Mouse (Mus musculus): ENCODE data around the gene Cyp2w1.
"Not testable (repeated sequence)": the region's sequence is repeated elsewhere in the genome, so short reads cannot be mapped to it uniquely, and the experiment has no call there.

Gene Cyp2w1

DNA sequence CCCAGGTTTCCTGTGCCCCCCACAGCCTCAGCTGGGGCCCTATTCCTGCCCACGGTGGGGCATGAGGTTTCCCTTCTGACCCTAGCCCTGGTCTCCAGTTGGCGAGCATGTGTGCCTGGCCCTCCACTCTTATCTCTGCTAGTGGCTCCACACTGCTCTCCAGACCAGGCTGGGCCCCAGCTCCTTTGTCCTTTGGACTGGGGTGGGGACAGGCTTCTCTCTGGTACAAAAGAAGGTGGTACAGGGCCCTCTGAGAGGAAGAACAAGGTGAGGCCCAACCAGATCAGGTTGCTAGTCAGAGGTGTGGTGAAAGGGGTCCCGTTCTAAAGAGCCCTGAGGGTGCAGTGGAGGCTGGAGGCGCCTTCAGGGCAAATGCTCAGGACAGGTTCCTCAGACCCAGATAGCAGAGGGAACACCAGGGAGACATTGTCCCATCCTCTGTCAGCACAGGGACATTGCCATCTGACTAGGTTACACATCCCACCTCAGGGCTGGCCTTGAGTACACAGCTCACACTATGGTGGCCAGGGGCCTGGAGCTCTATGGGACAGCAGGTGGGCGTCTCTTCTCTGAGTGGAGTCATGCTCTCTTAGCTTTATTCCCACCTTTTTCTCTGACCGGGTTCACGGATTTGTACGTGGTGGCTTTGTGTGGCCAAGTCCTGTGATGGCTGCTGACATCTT, 19.7 kb upstream of the Cyp2w1 start:
- no peak for DNase-seq (ENCODE audit: low spot score in 2 of 2)

DNA sequence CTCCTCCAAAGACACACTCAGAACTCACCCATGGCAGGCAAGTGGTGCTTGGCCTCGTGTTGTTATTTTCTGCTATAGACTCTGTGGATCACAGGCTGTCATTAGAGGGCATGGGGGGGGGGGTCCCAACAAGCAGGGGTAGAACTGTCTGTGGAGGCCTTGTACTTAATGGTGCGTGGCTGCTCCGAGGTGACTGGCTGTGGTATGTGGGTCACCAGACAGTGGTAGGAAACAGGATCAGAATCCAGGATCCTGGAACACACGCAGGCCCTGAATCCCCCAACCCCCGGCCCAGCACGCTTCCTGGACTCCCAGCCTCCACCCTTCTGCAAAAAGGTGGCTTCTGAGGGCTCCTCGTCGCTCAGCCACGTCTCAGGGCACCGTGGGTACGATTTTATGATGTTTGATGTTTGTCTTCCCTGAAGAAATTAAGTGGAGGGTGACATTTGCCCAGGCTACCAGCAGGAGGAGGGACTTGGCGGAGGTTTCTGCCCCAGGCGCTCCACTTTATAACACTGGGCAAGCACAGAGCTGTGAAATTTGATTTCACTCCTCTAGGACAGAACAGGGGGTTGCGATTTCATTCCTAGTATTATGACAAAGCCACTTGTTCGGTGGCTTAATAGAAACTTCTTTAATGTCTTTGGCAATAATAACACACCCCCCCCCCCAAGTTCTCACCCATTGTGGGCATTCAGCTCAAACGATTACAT, 19.0 kb upstream of the Cyp2w1 start:
- DNase-seq (ENCODE audit: low spot score in 2 of 2): no peak

DNA sequence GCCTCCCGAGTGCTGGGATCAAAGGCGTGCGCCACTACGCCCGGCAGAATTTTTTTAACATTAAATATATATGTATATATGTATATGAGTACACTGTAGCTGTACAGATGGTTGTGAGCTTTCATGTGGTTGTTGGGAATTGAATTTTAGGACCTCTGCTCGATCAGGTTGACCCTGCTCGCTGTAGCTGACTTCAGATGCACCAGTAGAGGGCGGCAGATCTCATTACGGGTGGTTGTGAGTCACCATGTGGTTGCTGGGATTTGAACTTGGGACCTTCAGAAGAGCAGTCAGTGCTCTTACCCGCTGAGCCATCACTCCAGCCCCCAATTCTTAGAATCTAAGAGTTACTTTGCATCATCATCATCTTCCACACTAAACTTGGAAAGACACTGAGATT, 18.0 kb upstream of the Cyp2w1 start:
- DNase-seq (ENCODE audit: low spot score in 2 of 2): not testable (repeated sequence)

DNA sequence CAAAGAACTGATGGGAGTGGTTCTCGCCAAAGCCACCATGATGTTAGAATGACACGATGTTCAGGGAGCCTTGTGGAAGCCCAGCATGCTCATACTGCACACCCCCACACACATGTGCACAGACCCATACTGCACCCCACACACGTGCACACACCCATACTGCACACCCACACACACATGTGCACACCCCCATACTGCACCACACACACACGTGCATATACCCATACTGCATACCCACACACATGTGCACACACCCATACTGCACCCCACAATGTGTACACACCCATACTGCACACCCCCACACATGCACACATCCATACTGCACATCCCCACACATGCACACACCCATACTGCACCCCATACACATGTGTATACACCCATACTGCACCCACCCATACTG, 16.8 kb upstream of the Cyp2w1 start:
- no peak for DNase-seq (ENCODE audit: low spot score in 2 of 2)

DNA sequence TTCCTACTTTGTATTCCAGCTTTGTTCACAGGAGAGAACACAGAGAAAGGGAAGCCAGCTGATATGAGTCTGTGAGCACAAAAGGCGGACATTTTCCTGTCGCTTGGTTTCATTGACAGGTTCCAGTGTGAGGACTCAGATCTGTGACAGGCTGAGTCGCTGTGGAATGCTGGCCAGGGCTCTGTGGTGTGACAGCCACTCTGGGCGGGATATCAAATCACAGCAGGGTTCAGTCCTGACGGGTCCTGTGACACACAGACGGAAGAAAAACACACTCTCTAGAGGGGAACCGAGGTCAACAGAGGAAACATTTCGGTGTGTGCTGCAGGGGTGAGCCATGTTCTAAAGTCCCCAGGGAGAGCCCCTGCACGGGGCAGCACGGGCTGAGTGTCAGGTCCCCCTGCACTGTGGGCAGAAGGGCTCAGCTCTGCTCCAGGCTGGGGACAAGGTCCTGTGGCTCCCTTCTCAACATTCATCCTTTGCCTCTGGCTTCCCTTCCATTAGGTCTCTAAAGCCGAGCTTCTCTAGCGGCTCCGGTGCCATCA, 14.5 kb upstream of the Cyp2w1 start:
- no peak for DNase-seq (ENCODE audit: low spot score in 2 of 2)

DNA sequence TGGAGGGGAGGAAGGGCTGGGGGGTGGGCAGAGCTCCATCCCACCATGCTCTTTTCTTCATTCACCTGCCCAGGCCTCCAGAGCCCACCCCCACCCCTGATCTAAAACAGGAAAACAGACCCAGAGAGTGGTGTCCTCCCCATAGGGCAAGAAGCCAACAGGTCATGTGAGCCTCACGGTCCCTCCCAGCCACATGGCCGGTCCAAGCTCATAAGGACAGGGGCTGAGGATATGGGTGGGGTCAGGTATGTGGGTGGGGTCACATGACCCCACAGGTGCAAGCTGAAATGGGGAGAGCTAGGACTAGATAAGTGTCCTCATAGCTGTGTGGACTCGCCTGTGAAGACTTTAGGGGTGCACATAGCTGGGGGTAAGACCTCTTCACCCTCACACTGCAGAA, 14.0 kb upstream of the Cyp2w1 start:
- DNase-seq (ENCODE audit: low spot score in 2 of 2): no peak

DNA sequence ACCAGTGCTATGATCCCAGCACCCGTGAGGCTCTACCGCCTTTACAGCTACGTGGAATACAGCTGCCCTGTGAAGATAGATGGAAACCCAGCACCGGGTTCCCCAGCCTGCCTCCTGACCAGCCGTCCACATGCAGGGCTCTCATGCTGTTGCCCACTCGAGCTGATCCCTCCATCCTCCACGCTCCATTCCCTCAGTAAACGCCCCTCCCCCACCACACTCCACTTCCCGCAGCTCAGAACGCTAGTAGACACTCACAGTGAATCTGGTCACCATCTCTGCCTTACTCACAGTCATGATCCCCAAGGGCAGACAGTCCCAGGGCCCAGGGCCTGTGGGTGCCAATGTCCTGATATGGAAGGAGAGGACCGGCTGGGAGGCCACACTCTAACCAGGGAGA, 13.5 kb upstream of the Cyp2w1 start:
- DNase-seq (ENCODE audit: low spot score in 2 of 2): no peak

DNA sequence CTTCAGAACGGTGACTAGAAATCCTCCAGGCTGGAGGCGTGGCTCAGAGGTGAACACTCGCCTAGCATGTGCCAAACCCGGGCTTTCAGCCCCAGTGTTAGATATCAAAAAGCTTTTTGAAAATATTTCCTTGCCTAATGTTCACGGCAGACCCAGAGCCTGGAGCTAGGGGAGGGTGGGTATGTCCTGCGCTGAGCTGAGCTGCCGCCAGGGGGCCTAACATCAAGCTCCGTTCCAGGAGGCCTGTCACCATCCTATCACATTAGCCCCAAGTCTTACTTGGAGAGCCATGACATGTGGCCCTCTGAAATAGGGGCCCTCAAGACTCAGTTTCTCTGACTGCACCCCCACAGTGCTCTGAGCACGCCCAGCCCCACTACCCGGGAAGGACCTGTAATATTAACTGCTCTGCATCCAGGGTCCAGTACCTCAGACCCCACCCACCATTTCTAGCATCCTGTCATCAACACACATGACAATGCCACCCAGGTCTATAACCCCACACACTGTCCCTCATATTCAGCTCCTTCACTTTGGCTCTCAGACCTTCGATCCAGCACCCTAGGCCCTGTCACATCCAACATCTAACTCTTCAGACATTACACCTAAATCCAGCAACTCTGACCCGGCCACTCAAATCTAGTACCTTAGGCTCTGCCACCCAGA, 8.3 kb upstream of the Cyp2w1 start:
- DNase-seq (ENCODE audit: low spot score in 2 of 2): peak in 1 of 2 experiments; percentile 54

DNA sequence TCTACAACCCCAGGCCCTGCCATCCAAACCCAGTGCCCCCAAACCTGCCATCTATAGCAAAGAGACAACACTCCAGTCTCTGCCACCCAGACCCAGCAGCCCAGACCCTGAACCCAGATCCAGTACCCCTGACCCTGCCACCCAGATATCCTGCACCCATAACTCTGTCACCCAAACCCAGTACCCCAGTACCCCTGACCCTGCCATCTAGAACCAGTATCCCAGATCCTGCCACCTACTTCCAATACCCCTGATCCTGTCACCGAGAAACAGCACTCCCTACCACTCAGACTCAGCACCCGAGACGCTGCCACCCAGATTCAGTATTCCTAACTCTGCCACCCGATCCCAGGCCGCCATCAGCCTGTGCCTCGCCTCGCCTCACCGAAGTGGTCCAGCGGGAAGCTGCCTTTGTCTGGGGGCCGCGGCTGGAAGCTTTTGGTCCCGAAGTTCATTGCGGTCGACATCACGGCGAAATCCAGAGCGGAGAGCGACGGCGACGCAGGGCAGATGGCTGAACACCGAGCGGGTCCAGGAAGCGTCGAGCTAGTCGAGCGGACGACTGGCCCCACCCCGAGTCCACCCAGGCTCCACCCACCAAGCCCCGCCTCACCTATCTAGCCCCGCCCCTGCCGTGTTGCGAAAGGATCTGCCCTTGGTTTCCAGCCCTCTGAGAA, 7.6 kb upstream of the Cyp2w1 start:
- peak; percentile 95 to 98 for DNase-seq (ENCODE audit: low spot score in 2 of 2)

DNA sequence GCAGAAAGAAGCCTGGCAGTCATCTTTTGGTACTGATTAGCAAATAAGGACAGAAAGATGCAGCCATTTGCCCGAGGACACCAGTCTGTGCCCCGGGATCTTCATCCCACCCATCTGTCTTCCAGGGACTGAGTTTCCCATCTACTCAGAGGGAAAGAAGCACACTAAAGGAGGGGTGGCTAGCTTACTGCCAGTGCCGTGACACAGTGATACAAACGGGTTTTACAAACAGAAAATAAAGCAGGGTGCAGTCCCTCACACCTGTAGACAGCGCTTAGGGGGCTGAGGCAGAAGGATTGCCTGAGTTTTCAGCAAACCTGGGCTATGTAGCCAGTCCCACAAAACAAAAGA, 7.1 kb upstream of the Cyp2w1 start:
- no peak for DNase-seq (ENCODE audit: low spot score in 2 of 2)

DNA sequence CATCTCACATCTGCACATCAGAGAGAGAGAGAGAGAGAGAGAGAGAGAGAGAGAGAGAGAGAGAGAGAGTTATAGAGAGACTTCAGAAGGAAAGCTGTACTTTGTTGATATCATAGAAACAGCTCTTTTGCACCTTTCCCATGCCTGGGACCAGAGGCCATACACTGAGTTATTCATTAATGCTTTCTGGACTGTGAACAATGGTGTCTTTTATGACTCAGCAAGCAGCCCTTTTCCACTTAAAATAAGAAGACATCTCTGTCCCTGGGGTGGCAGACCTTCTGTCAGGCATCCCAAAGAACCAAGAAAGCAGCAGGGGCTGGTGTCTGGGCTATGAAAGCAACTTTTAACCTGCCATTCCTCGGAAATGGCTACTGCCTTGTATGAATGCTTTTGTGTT, 5.2 kb upstream of the Cyp2w1 start:
- no peak for DNase-seq (ENCODE audit: low spot score in 2 of 2)

DNA sequence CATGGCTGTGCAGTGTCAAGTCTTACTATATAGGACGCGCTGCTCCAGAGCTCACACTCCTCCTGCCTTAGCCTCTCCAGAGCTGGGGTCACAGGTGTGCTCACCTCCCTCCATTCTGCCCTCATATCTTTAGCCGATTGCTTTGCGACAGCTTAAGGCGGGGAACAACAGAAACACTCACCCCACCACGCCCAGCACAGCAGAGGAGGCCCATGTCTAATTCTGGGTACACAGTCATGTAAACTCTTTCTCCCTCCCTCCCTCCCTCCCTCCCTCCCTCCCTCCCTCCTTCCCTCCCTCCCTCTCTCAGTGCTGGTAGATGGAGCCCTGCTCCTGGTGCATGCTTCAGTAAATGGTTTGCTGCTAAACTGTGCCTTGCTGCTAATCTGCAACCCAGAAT, 2.7 kb upstream of the Cyp2w1 start:
- no peak for DNase-seq (ENCODE audit: low spot score in 2 of 2)

DNA sequence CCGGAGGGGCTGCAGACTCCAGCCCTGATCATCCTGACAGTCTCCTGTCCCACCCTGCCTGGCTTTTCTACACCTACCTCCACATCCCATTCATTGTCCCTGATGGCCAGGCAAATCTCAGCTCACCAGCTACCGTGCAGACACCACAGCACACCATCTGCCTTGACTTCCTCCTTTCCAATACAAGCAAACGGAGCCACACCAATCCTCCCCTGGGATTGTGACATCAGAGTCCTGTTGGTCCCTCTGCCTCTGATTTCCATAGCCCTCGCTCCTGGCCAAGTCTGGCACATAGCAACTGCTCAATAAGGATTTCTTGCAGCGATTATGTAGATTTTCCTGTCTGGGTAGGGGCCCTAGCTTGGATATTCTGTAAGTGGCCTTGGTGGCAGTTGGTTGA, 1.3 kb upstream of the Cyp2w1 start, which contains the start of gene Cox19:
Gene Cox19 (minus strand): TSS at position 285 of the 400 bp plus-strand sequence.
- DNase-seq (ENCODE audit: low spot score in 2 of 2): no peak

DNA sequence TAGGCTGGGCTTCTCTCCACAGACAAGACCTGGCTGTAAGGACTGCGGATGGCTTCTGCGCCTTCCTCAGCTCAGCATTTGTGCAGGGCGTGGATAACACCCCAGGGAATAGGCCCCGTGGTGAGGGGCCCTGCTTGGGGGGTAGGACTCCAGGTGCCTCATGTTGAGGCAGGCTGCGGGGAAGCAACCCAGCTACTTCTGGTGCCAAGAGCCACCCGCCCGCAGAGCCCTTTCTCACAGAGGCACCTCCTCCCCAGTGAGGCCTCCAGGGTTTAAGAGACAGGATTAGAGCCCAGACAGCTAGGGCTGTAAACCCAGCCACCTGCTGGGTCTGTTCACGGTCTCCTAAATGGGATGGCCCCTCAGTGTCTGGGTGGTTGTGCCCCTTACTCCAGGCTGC, 789 bp upstream of the Cyp2w1 start:
- DNase-seq (ENCODE audit: low spot score in 2 of 2): no peak

DNA sequence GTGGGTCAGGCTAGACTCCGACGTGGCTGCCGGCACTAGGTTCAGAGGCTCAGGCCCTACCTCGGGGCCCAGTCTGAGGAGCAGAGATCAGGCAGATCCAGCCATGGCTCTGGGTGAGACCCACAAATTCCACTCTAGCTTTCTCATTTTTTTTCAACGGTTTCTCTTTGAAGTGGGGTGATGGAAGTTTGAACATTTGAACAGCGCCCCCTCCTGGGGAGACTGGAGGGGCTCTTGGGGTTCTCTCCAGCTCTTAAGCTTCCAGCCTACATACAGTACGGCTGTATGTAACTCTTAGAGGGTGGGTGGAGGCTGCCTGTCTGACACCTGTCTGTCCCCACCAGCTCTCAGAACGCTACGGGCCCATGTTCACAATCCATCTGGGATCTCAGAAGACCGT, 1.1 kb downstream of the Cyp2w1 start:
- DNase-seq (ENCODE audit: low spot score in 2 of 2): no peak

DNA sequence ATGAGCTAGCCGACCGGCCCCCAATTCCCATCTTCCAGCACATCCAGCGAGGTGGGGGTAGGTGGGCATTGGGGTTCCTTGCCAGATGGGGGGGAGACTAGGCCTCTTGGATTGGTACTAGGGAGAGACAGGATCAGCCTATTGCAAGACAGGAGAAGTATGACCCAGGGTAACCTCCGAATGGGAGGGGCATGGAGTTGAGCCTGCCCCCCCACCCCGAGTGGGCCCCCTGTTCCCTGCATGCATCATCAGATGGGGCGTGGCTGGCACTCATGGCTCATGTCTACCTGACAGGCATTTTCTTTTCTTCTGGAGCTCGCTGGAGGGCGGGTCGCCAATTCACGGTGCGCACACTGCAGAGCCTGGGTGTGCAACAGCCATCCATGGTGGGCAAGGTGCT, 1.5 kb downstream of the Cyp2w1 start:
- DNase-seq (ENCODE audit: low spot score in 2 of 2): no peak

DNA sequence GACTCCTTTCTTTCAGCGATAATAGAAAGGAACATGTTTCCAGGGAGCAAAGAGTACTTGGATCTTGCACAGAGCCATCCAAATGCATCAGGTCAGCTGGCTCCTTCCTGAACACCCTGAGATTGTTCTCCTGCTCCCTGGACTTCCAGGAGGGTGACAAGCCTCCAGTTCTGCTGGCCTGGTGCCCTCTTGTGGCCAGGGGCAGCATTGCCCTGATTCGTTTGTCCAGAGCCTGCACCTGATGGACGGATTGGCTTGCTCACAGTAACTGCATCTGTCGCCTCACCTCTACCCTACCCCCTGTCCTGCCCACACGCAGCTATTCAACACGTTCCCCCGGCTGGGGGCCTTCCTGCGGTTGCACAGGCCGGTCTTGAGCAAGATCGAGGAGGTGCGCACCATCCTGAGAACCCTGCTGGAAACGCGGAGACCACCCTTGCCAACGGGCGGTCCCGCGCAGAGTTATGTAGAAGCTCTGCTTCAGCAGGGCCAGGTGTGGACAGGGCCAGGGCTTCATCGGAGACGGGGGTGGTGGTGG, 2.9 kb downstream of the Cyp2w1 start:
- peak; percentile 46 to 69 for DNase-seq (ENCODE audit: low spot score in 2 of 2)

DNA sequence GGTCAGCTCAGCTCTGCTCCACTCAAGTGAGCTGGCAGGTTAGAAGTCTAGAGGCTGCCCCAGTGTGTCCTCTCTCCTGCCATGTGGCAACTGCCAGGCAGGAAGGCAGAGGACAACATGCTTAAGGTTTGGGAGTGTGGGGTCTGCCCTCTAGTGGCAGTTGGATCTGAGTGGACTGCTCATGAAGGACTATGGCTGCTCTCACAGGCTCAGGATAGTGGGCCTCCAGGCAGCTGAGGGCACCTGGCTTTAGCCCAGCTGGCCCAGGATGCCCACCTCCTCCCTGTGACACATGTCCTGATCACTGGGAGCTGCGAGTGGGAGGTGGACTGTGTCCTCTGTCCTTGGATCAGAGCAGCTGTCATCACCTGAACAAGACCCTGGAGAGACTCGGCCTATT, 6.2 kb downstream of the Cyp2w1 start:
- DNase-seq (ENCODE audit: low spot score in 2 of 2): no peak

DNA sequence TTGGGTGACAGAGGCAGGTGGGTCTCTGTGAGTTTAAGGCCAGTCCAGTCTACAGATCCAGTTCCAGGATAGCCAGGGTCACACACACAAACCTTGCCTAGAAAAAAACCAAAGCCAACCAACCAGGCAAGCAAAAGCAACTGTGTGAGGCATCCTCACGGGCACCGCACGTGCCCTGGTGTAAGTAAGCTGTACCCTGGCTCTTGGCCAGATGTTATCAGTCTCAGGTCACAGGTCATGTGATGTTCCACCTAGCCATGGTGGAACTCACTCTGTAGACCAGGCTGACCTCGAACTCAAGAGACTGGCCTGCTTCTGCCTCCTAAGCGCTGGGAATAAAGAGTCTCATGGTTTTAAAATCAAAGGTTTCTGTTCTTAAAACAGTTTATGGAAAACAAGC, 6.8 kb downstream of the Cyp2w1 start:
- no peak for DNase-seq (ENCODE audit: low spot score in 2 of 2)

DNA sequence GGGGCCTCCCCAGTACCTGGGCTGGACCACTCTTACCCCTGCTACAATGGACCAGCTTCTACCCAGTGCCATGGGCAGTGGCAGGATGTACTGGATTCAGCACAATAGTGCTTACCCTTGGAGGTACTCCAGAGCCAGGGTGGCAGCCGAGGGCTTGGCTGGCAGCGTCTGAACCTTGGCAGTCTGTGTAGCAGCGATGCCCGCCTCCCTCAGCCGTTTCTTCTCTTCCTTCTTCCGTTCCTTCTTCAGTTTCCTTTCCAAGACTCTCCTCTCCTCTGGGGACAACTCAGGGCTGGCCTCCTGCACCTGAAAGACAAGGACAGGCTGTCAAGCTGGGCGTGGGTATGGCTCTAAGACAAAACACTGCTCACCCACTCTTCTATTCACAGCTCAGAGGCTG, 11.4 kb downstream of the Cyp2w1 start:
- no peak for DNase-seq (ENCODE audit: low spot score in 2 of 2)

DNA sequence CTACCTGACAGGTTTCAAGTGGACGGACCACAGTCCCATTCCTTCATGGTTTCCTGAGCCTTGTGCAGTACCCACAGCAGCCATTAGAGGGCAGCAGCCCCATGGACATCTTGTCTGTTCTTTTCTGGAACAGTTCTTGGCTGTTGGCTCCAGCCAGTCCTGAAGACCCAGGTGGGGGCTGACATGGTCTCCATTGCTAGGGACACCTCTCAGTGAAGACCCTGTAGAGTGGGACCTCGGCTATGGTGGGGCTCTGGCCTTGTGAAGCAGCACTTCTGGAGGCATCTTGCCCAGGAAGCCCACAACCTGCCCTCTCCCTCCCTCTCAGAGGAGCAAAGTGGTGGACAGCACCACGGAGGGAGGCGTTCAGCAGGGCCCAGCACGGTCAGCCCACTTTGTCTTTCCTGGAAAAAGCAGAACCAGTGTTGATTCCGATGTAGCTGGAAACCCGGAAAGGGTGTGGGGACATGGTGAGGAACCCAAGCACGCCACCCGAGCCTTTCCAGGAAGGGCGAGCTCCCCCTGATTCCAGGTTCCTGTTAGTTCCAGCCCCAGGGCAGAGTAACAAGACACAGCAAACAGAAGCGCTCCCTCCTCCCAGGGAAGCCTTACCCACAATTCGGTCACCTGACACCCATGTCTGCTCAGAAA, 12.0 kb downstream of the Cyp2w1 start:
- peak; percentile 80 to 94 for DNase-seq (ENCODE audit: low spot score in 2 of 2)
